21 mouse cellular contexts compared by ENCODE assay signal in the genomic region with DNA sequence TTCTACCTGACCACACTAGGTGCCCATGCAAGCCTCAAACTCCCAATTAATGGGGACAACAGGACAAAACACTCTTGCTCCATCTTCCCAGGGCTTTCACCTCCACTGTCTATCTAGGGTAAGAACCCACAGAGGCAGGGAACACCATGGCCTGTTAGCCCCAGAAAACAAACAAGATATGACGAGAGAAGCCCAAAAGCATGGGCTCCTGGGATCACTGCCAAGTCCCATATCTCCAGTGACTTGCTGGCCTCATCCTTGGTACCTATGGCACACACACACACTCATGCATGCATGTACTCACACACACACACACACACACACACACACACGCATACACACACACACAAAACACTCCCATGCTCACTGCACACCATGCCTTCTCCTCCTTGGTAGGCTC.
A peak's percentile ranks its signal among the peaks of the same experiment; 100 is the strongest.
DNase-seq lines count a peak whose midpoint lies in the region; ATAC-seq and TF ChIP-seq lines count a peak whose summit lies in the region.
"Had no signal": no experiment of that assay in that cellular context is flagged by ENCODE, and none has a peak within 500 bp of the region (broad histone marks: within the 10 kb centered on the region; RNA-seq: fewer than 3 reads in every experiment).

No protein-coding gene starts in this region.

- H3K4me3 ChIP-seq in heart, embryonic 13.5 days: no peak overlapping the region
- H3K4me3 ChIP-seq in liver, adult 2 months (ENCODE audit: insufficient read depth, low read depth, low read length): no peak overlapping the region
- no peak overlapping the region for H3K4me3 ChIP-seq in brown adipose tissue, adult 24 weeks (ENCODE audit: insufficient read depth, low read depth, low read length)
- H3K4me3 ChIP-seq in liver, postnatal 0 days (ENCODE audit: low read depth, low read length): no peak overlapping the region
- H3K4me3 ChIP-seq: embryonic facial prominence, embryonic 12.5 days; hindbrain, embryonic 13.5 days; midbrain, embryonic 15.5 days; neural tube, embryonic 12.5 days had no signal

- peak overlapping the region; percentile 98 for H3K27ac ChIP-seq in heart, embryonic 13.5 days (replicated peaks)
- no peak overlapping the region for H3K27ac ChIP-seq in liver, adult 2 months (replicated peaks; ENCODE audit: insufficient read depth, low read depth, low read length)
- H3K27ac ChIP-seq in brown adipose tissue, adult 24 weeks (replicated peaks; ENCODE audit: low read depth, low read length): peak overlapping the region; percentile 38
- peak overlapping the region; percentile 79 for H3K27ac ChIP-seq in liver, postnatal 0 days (ENCODE audit: low read depth)
- H3K27ac ChIP-seq: embryonic facial prominence, embryonic 12.5 days; hindbrain, embryonic 13.5 days; kidney, postnatal 0 days; liver, embryonic 14.5 days; midbrain, embryonic 15.5 days; neural tube, embryonic 12.5 days had no signal

- peaks cover 10% of the 10 kb centered on the region for H3K36me3 ChIP-seq in heart, embryonic 13.5 days
- H3K36me3 ChIP-seq in liver, adult 2 months (ENCODE audit: control insufficient read depth, insufficient read depth, low read length): peaks cover 17% of the 10 kb centered on the region; the same call in 1 of the 2 replicates
- H3K36me3 ChIP-seq in liver, postnatal 0 days (replicated peaks; ENCODE audit: insufficient read depth, low read length): 0 out of 2 replicates have a peak, but pooled peaks cover 2% of the 10 kb centered on the region
- H3K36me3 ChIP-seq: embryonic facial prominence, embryonic 12.5 days; hindbrain, embryonic 13.5 days; midbrain, embryonic 15.5 days; neural tube, embryonic 12.5 days had no signal

- H3K9me3 ChIP-seq in heart, embryonic 13.5 days: no peaks in the 10 kb centered on the region
- H3K9me3 ChIP-seq in liver, postnatal 0 days (ENCODE audit: low read length): no peaks in the 10 kb centered on the region
- H3K9me3 ChIP-seq: embryonic facial prominence, embryonic 12.5 days; hindbrain, embryonic 13.5 days; midbrain, embryonic 15.5 days; neural tube, embryonic 12.5 days had no signal

- H3K4me2 ChIP-seq in heart, embryonic 13.5 days: no peak overlapping the region
- no peak overlapping the region for H3K4me2 ChIP-seq in liver, postnatal 0 days (ENCODE audit: low read depth, low read length)
- H3K4me2 ChIP-seq: embryonic facial prominence, embryonic 12.5 days; hindbrain, embryonic 13.5 days; midbrain, embryonic 15.5 days; neural tube, embryonic 12.5 days had no signal

- no peak for TF ChIP-seq CTCF in liver, adult 2 months (IDR thresholded peaks at IDR 0.05; ENCODE audit: low read depth, low read length)
- TF ChIP-seq CTCF in liver, postnatal 0 days (IDR thresholded peaks at IDR 0.05; ENCODE audit: low read depth): no peak

- WGBS in heart, embryonic 13.5 days: 25% methylated on average over 2 of the region's 2 CpGs
- WGBS in liver, adult 2 months: 50% methylated on average over 2 of the region's 2 CpGs
- 49% methylated on average over 2 of the region's 2 CpGs for WGBS in liver, postnatal 0 days (ENCODE audit: insufficient replicate concordance)

- H3K4me1 ChIP-seq in heart, embryonic 13.5 days: peaks cover 100% of the 10 kb centered on the region
- peaks cover 54% of the 10 kb centered on the region for H3K4me1 ChIP-seq in liver, adult 2 months (ENCODE audit: control insufficient read depth, insufficient read depth, low read length)
- peaks cover 84% of the 10 kb centered on the region for H3K4me1 ChIP-seq in brown adipose tissue, adult 24 weeks (ENCODE audit: control insufficient read depth, insufficient read depth, insufficient read length, low read length)
- H3K4me1 ChIP-seq in liver, postnatal 0 days (ENCODE audit: insufficient read depth): peaks cover 75% of the 10 kb centered on the region
- H3K4me1 ChIP-seq: midbrain, embryonic 15.5 days had no signal

- TF ChIP-seq EP300 in liver, postnatal 0 days (IDR thresholded peaks at IDR 0.05; ENCODE audit: low read depth): peak; percentile 78

- TF ChIP-seq POLR2A in liver, adult 2 months (IDR thresholded peaks at IDR 0.05; ENCODE audit: extremely low read depth, insufficient read depth, low read length): no peak

- H3K79me2 ChIP-seq in liver, adult 2 months (ENCODE audit: control insufficient read depth, insufficient read depth, low read length): peaks cover 36% of the 10 kb centered on the region; the same call in 1 of the 2 replicates

- H3K27me3 ChIP-seq in heart, embryonic 13.5 days (replicated peaks): no peaks in the 10 kb centered on the region
- no peaks in the 10 kb centered on the region for H3K27me3 ChIP-seq in liver, adult 2 months (ENCODE audit: control insufficient read depth, insufficient read depth, low read length)
- H3K27me3 ChIP-seq in liver, postnatal 0 days (ENCODE audit: insufficient read depth, low read length): no peaks in the 10 kb centered on the region
- H3K27me3 ChIP-seq: embryonic facial prominence, embryonic 12.5 days; hindbrain, embryonic 13.5 days; midbrain, embryonic 15.5 days; neural tube, embryonic 12.5 days had no signal

- no peak for ATAC-seq in heart, embryonic 13.5 days (ENCODE audit: extremely low read depth, insufficient number of reproducible peaks, low FRiP score, low TSS enrichment)
- peak; percentile 52 for ATAC-seq in liver, postnatal 0 days
- ATAC-seq: forebrain, postnatal 0 days; midbrain, embryonic 15.5 days had no signal

- H3K9ac ChIP-seq in heart, embryonic 13.5 days: peak overlapping the region; percentile 33; the same call in 1 of the 2 replicates
- H3K9ac ChIP-seq in liver, adult 2 months (ENCODE audit: low read depth, low read length): no peak overlapping the region
- H3K9ac ChIP-seq in liver, postnatal 0 days (replicated peaks): peak overlapping the region; percentile 18; the same call in 1 of the 2 replicates
- H3K9ac ChIP-seq: embryonic facial prominence, embryonic 12.5 days; forebrain, postnatal 0 days; hindbrain, embryonic 13.5 days; liver, embryonic 14.5 days; midbrain, embryonic 15.5 days; neural tube, embryonic 12.5 days had no signal

- no peak for DNase-seq in heart, postnatal 4 days
- peak; percentile 71 for DNase-seq in liver, adult 2 months (ENCODE audit: extremely low read depth, low read depth, low spot score)
- no peak for DNase-seq in liver
- peak; percentile 71 for DNase-seq in liver, postnatal 0 days
- DNase-seq in thymus, postnatal 0 days (ENCODE audit: low spot score): no peak
- DNase-seq: adrenal gland, adult 8-10 months; cerebellum, adult 2 months; cerebellum, postnatal 25 days; forebrain, postnatal 0 days; gastrocnemius, postnatal 36 days; kidney, adult 11 months; lung, postnatal 36 days; thymus, postnatal 25 days had no signal

Comparison
In these comparisons a context has a peak if more than half of its experiments do, and no peak if none do; other contexts are left out.
1. DNase-seq: peak in liver, adult 2 months (single experiment) and liver, postnatal 0 days (single experiment); none in heart, postnatal 4 days (single experiment), liver (single experiment) and thymus, postnatal 0 days (single experiment).